Mouse (Mus musculus): ENCODE results near the gene Pigp. TPM values are rescaled to one million over a fixed set of nuclear protein-coding genes. Genes with fewer than 3 reads are reported as not detected.

Gene Pigp
- 57.2 TPM for polyA plus RNA-seq (2017; shearing (Covaris generic))

GRCm38 (mm10) chr16:94371301-94371931 is at the start of gene Pigp:
TSS of gene Pigp (minus strand) at chr16:94371842.

DNA sequence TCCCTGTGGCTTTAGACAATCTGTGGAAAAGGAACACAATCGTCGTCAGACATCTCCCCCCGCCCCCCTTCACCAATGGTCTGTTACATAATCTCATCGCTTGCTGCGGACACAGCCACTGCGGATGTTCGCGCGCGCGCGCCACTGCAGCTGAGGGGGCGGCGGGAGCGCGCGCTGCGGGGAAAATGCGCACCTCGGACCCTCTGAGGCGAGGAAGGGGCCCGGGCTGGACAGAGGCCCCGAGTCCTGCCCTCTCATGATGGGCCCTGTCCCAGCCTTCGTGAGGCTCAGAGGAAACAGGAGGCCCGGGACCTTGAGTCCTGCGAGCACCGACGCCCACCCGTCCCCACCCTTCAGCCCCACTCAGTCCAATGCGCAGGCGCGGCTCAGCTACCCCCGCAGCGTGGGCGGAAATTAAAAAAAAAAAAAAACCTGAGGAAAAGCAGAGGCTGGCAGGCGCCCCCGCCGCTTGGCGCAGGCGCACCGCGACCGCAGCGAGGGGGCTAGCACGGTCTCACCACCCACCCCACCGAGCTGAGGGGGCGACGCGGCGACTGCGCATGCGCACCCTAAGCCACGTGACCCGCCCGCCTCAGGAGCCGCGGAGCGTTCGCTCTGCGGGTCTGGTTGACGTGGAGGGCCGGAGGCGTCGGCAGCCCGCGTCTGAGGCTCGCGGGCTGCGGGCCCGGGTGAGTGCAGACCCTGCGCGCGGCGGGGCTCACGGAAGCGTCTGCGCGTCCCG is 1.3 kb downstream of the Pigp start, which contains the start of gene Ttc3:
Gene Ttc3 (plus strand): TSS at position 446 of the 742 bp plus-strand sequence.

GRCm38 (mm10) chr16:94327781-94328711 is 43.6 kb downstream of the Pigp start, which contains the start of gene Ripply3:
TSS of gene Ripply3 (plus strand) at chr16:94328420.

DNA sequence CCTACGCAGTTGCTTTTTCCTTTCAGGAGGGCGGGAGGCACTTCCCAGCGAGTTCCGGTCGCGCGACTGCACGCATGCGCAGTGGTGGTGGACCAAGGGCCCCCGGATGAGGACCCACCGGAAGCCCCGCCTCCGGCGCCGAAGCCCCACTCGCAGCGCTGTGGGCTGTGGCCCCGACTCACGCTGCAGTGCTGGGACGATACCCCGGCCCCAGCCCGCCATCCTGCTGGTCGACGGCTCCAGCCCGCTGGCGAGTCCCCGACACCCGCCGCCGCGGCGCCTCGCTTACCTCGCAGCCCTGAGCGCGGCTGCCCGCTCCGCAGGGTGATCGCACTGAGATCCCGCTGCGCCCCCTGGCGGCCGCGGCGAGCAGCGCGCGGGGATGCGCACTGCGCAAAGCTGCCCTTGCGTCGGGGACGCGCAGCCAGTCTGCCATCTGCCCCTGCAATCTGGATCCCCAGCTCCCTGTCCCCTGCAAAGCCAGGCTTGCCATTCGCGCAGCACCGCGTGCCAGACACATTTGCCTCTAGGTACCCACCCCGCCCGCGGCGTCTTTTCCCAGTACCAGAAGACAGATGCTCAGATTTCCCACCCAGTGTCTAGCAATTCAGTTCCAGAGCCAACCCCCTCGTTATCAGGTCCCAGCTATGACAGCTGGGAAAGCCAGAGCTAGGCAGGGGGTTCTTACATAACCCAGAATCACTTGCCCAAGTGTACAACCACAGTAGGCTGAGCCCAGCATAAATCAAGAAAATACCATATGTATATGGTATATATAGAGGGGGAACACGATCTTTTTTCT is 58.2 kb downstream of the Pigp start, which contains the start of gene Hlcs:
Gene Hlcs (minus strand): TSS at position 343 of the 802 bp plus-strand sequence.

Other genes with a start within 250 kb of the Pigp start
- gene Hlcs, start 58.3 kb downstream of the Pigp start, polyA plus RNA-seq (2017; shearing (Covaris generic)), result 16.3 TPM
- gene Ripply3, start 43.4 kb downstream of the Pigp start, polyA plus RNA-seq (2017; shearing (Covaris generic)), result not detected
- gene Ttc3, start 1.2 kb downstream of the Pigp start, polyA plus RNA-seq (2017; shearing (Covaris generic)), result 36.6 TPM
- 24.0 TPM for gene Vps26c, start 155.0 kb upstream of the Pigp start, polyA plus RNA-seq (2017; shearing (Covaris generic))
- 49.8 TPM for gene Dyrk1a, start 198.2 kb upstream of the Pigp start, polyA plus RNA-seq (2017; shearing (Covaris generic))

All from effector memory CD4-positive, alpha-beta T cell, adult 7 months (primary cell).